Mouse (Mus musculus) stomach, embryonic 15.5 days (tissue): ENCODE measurements around the gene Suz12. TPM values are rescaled to one million over a fixed set of nuclear protein-coding genes. Genes with fewer than 3 reads are reported as not detected.

Experiments
- ATAC-seq: fragments of 200-750 bp; cut with Nextera tagmentation; 2 replicates; pipeline ENCODE4 v1.8.0; 2017; ENCODE audit warnings: low read depth, moderate number of reproducible peaks, moderate TSS enrichment; ENCODE audit not compliant: insufficient read depth, low FRiP score
- H3K27ac ChIP-seq: fragments of 300-500 bp; sonication (generic); 2 replicates; pipeline ENCODE4 v1.5.1; 2015; ENCODE audit warnings: mild to moderate bottlenecking, inconsistent platforms
- H3K27me3 ChIP-seq: fragments of 300-500 bp; sonication (generic); replicated peaks from 2 replicates; pipeline ENCODE4 v1.6.1; 2015; ENCODE audit warnings: inconsistent platforms
- H3K36me3 ChIP-seq: fragments of 300-500 bp; sonication (generic); 2 replicates; pipeline ENCODE4 v1.6.1; 2015; ENCODE audit warnings: inconsistent platforms
- H3K4me1 ChIP-seq: fragments of 300-500 bp; sonication (generic); 2 replicates; pipeline ENCODE4 v1.6.1; 2015; ENCODE audit warnings: inconsistent platforms
- H3K4me2 ChIP-seq: fragments of 300-500 bp; sonication (generic); 2 replicates; pipeline ENCODE4 v1.6.1; 2015; ENCODE audit warnings: mild to moderate bottlenecking, inconsistent platforms
- H3K4me3 ChIP-seq: fragments of 300-500 bp; sonication (generic); replicated peaks from 2 replicates; pipeline ENCODE4 v1.5.1; 2015; ENCODE audit warnings: inconsistent platforms
- H3K9ac ChIP-seq: fragments of 300-500 bp; sonication (generic); 2 replicates; pipeline ENCODE4 v1.6.1; 2015; ENCODE audit warnings: inconsistent platforms
- H3K9me3 ChIP-seq: fragments of 300-500 bp; sonication (generic); 2 replicates; pipeline ENCODE4 v1.6.1; 2016; ENCODE audit warnings: inconsistent platforms
- WGBS: fragments of 180-500 bp; shearing (Covaris S2); methylation state at CpG from one replicate; pipeline ENCODE4 v1.1.7; 2015; 5-methylcytosine and 5-hydroxymethylcytosine counted together
- polyA plus RNA-seq: library from polyadenylated mRNA; unstranded; fragments of >200 nt; fragmentation: Nextera tagmentation; extraction: Ambion mirVana; gene quantifications from 2 replicates; pipeline ENCODE4 v1.2.1, GENCODE M21; 2015

Suz12 gene
- polyA plus RNA-seq, result 21.3 and 22.1 TPM in 2 replicates

- peak; percentile 95 for ATAC-seq
- H3K4me3 ChIP-seq, result peak within 1 kb of the TSS; percentile 89
- peak within 1 kb of the TSS; percentile 99 for H3K27ac ChIP-seq
- WGBS, result under 1% methylated on average over 69 of the region's 74 CpGs
- no peaks in the 10 kb centered on the region for H3K9me3 ChIP-seq
- H3K27me3 ChIP-seq, result no peaks in the 10 kb centered on the region
- H3K36me3 ChIP-seq, result no peaks in the 10 kb centered on the region
- no peaks in the 10 kb centered on the region for H3K4me1 ChIP-seq
- peak within 1 kb of the TSS; percentile 88 for H3K9ac ChIP-seq
- H3K4me2 ChIP-seq, result peak within 1 kb of the TSS; percentile 80
Observed at GRCm38 (mm10) chr11:79992592-79993355, at the start of gene Suz12. Suz12 (plus strand) TSS chr11:79993106.

GRCm38 (mm10) chr11:79943136-79943535 is 49.8 kb upstream of the Suz12 start:
- Histone ChIP-seq H3K27me3 (no peaks in the 10 kb centered on the region), H3K9ac (no peak overlapping the region), H3K9me3 (no peaks in the 10 kb centered on the region), H3K4me1 (no peaks in the 10 kb centered on the region), H3K27ac (no peak overlapping the region), H3K4me3 (no peak overlapping the region), H3K4me2 (no peak overlapping the region), H3K36me3 (peaks cover 50% of the 10 kb centered on the region)
- no peak for ATAC-seq
- WGBS, result 96% methylated on average over 8 of the region's 8 CpGs

DNA sequence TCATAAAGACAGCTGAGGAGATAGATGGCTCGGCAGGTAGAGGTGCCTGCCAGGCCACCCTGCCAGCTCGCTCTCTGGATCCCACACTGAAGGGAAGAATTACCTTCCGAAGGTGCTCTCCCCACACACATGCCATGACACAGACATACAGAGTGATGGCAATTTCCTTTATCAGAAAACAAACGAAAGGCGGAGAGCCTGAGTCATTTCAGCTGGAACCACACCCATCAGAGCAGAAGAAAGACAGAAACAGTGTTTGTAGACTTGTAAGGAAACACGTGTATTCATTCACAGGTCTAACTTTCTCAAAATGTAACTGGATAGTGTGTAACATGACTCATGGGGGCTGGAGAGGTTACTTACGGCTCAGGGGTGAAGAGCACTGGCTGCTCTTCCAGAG is 49.3 kb upstream of the Suz12 start:
- H3K9me3 ChIP-seq, result no peaks in the 10 kb centered on the region
- no peak overlapping the region for H3K27ac ChIP-seq
- H3K4me2 ChIP-seq, result no peak overlapping the region
- H3K36me3 ChIP-seq, result peaks cover 53% of the 10 kb centered on the region
- 70% methylated on average over 7 of the region's 7 CpGs for WGBS
- H3K27me3 ChIP-seq, result no peaks in the 10 kb centered on the region
- ATAC-seq, result no peak; the same call in 1 of the 2 replicates
- H3K4me3 ChIP-seq, result no peak overlapping the region
- no peak overlapping the region for H3K9ac ChIP-seq
- H3K4me1 ChIP-seq, result no peaks in the 10 kb centered on the region

- Histone ChIP-seq H3K36me3 (peaks cover 55% of the 10 kb centered on the region), H3K27me3 (no peaks in the 10 kb centered on the region), H3K27ac (no peak overlapping the region), H3K9ac (no peak overlapping the region), H3K4me2 (no peak overlapping the region), H3K9me3 (no peaks in the 10 kb centered on the region), H3K4me3 (no peak overlapping the region), H3K4me1 (no peaks in the 10 kb centered on the region)
- ATAC-seq, result no peak
- 98% methylated on average over 3 of the region's 3 CpGs for WGBS
Observed at GRCm38 (mm10) chr11:79947265-79947664, 45.6 kb upstream of the Suz12 start.

- H3K9ac ChIP-seq, result peak overlapping the region; percentile 67
- H3K4me3 ChIP-seq, result peak overlapping the region; percentile 68
- 4% methylated on average over 27 of the region's 27 CpGs for WGBS
- ATAC-seq, result peak; percentile 29; the same call in 1 of the 2 replicates
- no peaks in the 10 kb centered on the region for H3K27me3 ChIP-seq
- H3K36me3 ChIP-seq, result peaks cover 23% of the 10 kb centered on the region
- no peaks in the 10 kb centered on the region for H3K9me3 ChIP-seq
- 0 out of 2 replicates have a peak, but pooled peaks cover 2% of the 10 kb centered on the region for H3K4me1 ChIP-seq
- H3K4me2 ChIP-seq, result peak overlapping the region; percentile 61
- H3K27ac ChIP-seq, result peak overlapping the region; percentile 77
Observed at GRCm38 (mm10) chr11:79961346-79962124, 31.4 kb upstream of the Suz12 start.

DNA sequence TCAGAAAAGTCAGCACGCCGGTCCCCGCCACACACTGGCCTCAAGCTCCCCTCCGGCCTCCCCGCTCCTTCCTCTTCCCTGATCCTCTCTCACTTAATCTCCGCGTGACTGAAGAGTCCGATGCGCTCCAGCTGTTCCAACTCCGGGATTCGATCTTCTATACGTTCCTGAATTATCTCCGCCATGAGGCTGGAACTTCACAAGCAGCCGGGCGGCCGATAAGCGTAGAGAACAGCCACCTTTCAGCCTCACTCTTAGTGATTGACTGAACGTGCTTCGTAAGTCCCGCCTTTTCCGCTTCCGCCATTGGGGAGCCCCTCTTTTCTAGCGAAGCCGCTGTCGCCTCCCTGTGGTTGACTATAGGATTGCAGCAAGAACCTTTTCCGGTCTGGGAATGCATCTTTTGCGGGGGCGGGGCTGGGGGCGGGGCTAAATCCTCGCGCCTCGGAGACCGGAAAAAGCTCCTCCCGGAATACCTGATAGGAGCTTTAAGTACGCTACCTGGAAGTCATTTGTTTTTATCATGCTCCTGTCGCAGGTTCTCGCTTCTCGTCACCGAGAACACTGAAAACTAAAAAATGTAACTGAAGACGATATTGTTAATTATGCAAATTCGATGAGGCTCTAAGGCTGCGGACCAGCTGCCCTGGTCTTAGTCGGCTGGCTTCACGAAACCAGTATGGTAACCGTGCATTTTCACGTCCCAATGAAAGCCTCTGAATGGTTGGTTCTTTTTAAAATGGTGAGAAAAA is 30.6 kb upstream of the Suz12 start, which contains the start of gene Utp6:
TSS of gene Utp6 (minus strand) at position 266 of the 752 bp plus-strand sequence.
- under 1% methylated on average over 46 of the region's 46 CpGs for WGBS

GRCm38 (mm10) chr11:79962877-79963183 is 30.1 kb upstream of the Suz12 start:
- 5% methylated on average over 9 of the region's 9 CpGs for WGBS
- H3K4me1 ChIP-seq, result 0 out of 2 replicates have a peak, but pooled peaks cover 2% of the 10 kb centered on the region
- H3K4me2 ChIP-seq, result peak overlapping the region; percentile 71
- no peak for ATAC-seq
- peak overlapping the region; percentile 46; the same call in 1 of the 2 replicates for H3K9ac ChIP-seq
- peak overlapping the region; percentile 54 for H3K27ac ChIP-seq
- H3K36me3 ChIP-seq, result peaks cover 19% of the 10 kb centered on the region
- H3K27me3 ChIP-seq, result no peaks in the 10 kb centered on the region
- H3K4me3 ChIP-seq, result peak overlapping the region; percentile 68
- no peaks in the 10 kb centered on the region for H3K9me3 ChIP-seq

More for the DNA sequence above, 30.6 kb upstream of the Suz12 start, which contains the start of gene Utp6:
- H3K4me3 ChIP-seq, result peak within 1 kb of the TSS; percentile 68
- H3K4me2 ChIP-seq, result peak within 1 kb of the TSS; percentile 71
- H3K4me1 ChIP-seq, result 0 out of 2 replicates have a peak, but pooled peaks cover 2% of the 10 kb centered on the region
- H3K9me3 ChIP-seq, result no peaks in the 10 kb centered on the region
- peak within 1 kb of the TSS; percentile 77 for H3K27ac ChIP-seq
- H3K36me3 ChIP-seq, result peaks cover 20% of the 10 kb centered on the region
- peak within 1 kb of the TSS; percentile 67 for H3K9ac ChIP-seq
- H3K27me3 ChIP-seq, result no peaks in the 10 kb centered on the region
- peak; percentile 92 for ATAC-seq

GRCm38 (mm10) chr11:79963212-79963974 is 29.5 kb upstream of the Suz12 start:
- H3K9me3 ChIP-seq, result no peaks in the 10 kb centered on the region
- peaks cover 14% of the 10 kb centered on the region for H3K36me3 ChIP-seq
- peak overlapping the region; percentile 71 for H3K4me2 ChIP-seq
- H3K9ac ChIP-seq, result no peak overlapping the region
- WGBS, result 33% methylated on average over 8 of the region's 8 CpGs
- no peaks in the 10 kb centered on the region for H3K27me3 ChIP-seq
- H3K4me1 ChIP-seq, result 0 out of 2 replicates have a peak, but pooled peaks cover 2% of the 10 kb centered on the region
- no peak overlapping the region for H3K27ac ChIP-seq
- H3K4me3 ChIP-seq, result no peak overlapping the region; the same call in 1 of the 2 replicates
- ATAC-seq, result no peak

DNA sequence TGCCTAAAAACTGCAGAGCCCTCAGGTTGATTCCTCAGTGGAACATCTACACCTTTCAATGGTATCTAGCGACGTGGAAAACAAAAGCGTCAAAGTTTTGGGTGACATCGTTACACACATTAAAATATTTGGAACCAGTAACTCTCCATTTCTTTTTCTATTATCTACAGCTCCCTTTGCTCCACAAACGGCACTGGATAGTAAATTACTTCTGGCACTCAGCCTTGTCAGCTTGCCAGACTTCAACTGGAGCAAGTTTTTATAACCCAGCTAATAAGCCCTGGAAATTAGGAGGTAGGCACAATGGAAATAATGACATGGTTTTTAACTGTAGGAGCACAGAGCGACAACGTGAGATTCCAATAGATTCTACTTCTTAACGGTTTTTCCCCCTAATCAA is 27.0 kb upstream of the Suz12 start:
- no peak for ATAC-seq
- Histone ChIP-seq H3K27ac (no peak overlapping the region), H3K36me3 (no peaks in the 10 kb centered on the region), H3K4me1 (0 out of 2 replicates have a peak, but pooled peaks cover 2% of the 10 kb centered on the region), H3K4me2 (no peak overlapping the region; the same call in 1 of the 2 replicates), H3K9me3 (no peaks in the 10 kb centered on the region), H3K27me3 (no peaks in the 10 kb centered on the region), H3K9ac (no peak overlapping the region), H3K4me3 (no peak overlapping the region)
- 54% methylated on average over 8 of the region's 8 CpGs for WGBS

GRCm38 (mm10) chr11:79967752-79968151 is 25.2 kb upstream of the Suz12 start:
- Histone ChIP-seq H3K9me3 (no peaks in the 10 kb centered on the region), H3K4me3 (no peak overlapping the region), H3K4me1 (0 out of 2 replicates have a peak, but pooled peaks cover 2% of the 10 kb centered on the region), H3K9ac (no peak overlapping the region), H3K27ac (no peak overlapping the region), H3K36me3 (no peaks in the 10 kb centered on the region), H3K4me2 (no peak overlapping the region), H3K27me3 (no peaks in the 10 kb centered on the region; the same call in 1 of the 2 replicates)
- 77% methylated on average over 10 of the region's 10 CpGs for WGBS
- ATAC-seq, result no peak

DNA sequence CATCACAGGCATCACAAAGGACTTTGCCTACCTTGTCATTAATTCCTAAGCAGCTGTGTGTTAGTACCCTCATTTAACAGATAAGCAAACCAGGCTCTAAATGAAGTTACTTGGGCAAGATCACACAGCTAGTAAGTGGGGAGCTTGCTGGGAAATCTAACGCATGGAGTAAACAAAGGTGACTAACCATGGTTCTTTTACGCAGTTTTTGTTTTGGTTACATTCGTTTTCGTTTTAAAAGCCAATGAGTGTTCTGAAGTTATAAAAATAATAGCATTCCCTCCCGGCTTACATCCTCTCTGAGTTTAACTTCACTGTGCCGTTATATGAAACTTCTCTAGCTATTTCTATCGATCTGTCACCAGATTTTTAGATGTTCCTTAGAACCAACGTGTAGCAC is 19.8 kb upstream of the Suz12 start:
- H3K27me3 ChIP-seq, result peaks cover 14% of the 10 kb centered on the region
- H3K36me3 ChIP-seq, result no peaks in the 10 kb centered on the region
- peak overlapping the region; percentile 96 for H3K4me2 ChIP-seq
- H3K4me1 ChIP-seq, result peaks cover 7% of the 10 kb centered on the region
- H3K4me3 ChIP-seq, result peak overlapping the region; percentile 49
- ATAC-seq, result no peak
- no peaks in the 10 kb centered on the region for H3K9me3 ChIP-seq
- H3K27ac ChIP-seq, result no peak overlapping the region
- H3K9ac ChIP-seq, result no peak overlapping the region
- WGBS, result 12% methylated on average over 8 of the region's 8 CpGs
